Mouse (Mus musculus) heart, embryonic 10.5 days (tissue): ENCODE data around the gene Lrrc63. TPM values are rescaled to one million over a fixed set of nuclear protein-coding genes. Genes with fewer than 3 reads are reported as not detected.

Source experiments
- DNase-seq: peaks from one replicate; pipeline ENCODE4 v3.0.0-alpha.2; 2017; ENCODE audit warnings: low spot score
- H3K27ac ChIP-seq: fragments of 300-500 bp; sonication (generic); 2 replicates; pipeline ENCODE4 v1.5.1; 2016; ENCODE audit warnings: mild to moderate bottlenecking
- H3K27me3 ChIP-seq: fragments of 300-500 bp; sonication (generic); 2 replicates; pipeline ENCODE4 v1.6.1; 2016; ENCODE audit warnings: mild to moderate bottlenecking; ENCODE audit not compliant: poor library complexity, insufficient read depth, severe bottlenecking
- H3K36me3 ChIP-seq: fragments of 300-500 bp; sonication (generic); 2 replicates; pipeline ENCODE4 v1.6.1; 2016; ENCODE audit warnings: mild to moderate bottlenecking, moderate library complexity
- H3K4me1 ChIP-seq: fragments of 300-500 bp; sonication (generic); 2 replicates; pipeline ENCODE4 v1.6.1; 2016; ENCODE audit warnings: mild to moderate bottlenecking
- H3K4me3 ChIP-seq: fragments of 300-500 bp; sonication (generic); 2 replicates; pipeline ENCODE4 v1.5.1; 2016; ENCODE audit warnings: mild to moderate bottlenecking, moderate library complexity
- H3K9me3 ChIP-seq: fragments of 300-500 bp; sonication (generic); 2 replicates; pipeline ENCODE4 v1.6.1; 2016; ENCODE audit warnings: mild to moderate bottlenecking, moderate library complexity
- WGBS: fragments of 180-500 bp; shearing (Covaris S2); methylation state at CpG from one replicate; pipeline ENCODE4 v1.1.7; 2016; 5-methylcytosine and 5-hydroxymethylcytosine counted together
- polyA plus RNA-seq: library from polyadenylated mRNA; unstranded; fragments of >200 nt; fragmentation: Nextera tagmentation; extraction: Ambion mirVana; gene quantifications from 2 replicates; pipeline ENCODE4 v1.2.1, GENCODE M21; 2016

Lrrc63 gene
- polyA plus RNA-seq, 1 experiment from 2014 or later = 0.13 TPM

- Histone ChIP-seq H3K27ac (no peak overlapping the region), H3K27me3 (no peaks in the 10 kb centered on the region; the same call in 1 of the 2 replicates), H3K36me3 (no peaks in the 10 kb centered on the region), H3K4me1 (0 out of 2 replicates have a peak, but pooled peaks cover 3% of the 10 kb centered on the region), H3K4me3 (no peak overlapping the region), H3K9me3 (no peaks in the 10 kb centered on the region)
- DNase-seq = no peak
- 54% methylated on average over 8 of the region's 8 CpGs for WGBS
These were observed 78.2 kb downstream of the Lrrc63 start for GRCm38 (mm10) chr14:75052451-75052850.

- no peaks in the 10 kb centered on the region for H3K4me1 ChIP-seq
- whole genome bisulfite sequencing = 58% methylated on average over 7 of the region's 7 CpGs
- DNase-seq = no peak
- H3K9me3 ChIP-seq = no peaks in the 10 kb centered on the region
- H3K27me3 ChIP-seq = no peaks in the 10 kb centered on the region; the same call in 1 of the 2 replicates
- no peak overlapping the region for H3K27ac ChIP-seq
- H3K36me3 ChIP-seq = no peaks in the 10 kb centered on the region
- no peak overlapping the region for H3K4me3 ChIP-seq
These were observed 85.5 kb downstream of the Lrrc63 start for GRCm38 (mm10) chr14:75045184-75045583.

GRCm38 (mm10) chr14:75035431-75035830 lies 95.2 kb downstream of the Lrrc63 start:
- H3K27me3 ChIP-seq = no peaks in the 10 kb centered on the region
- WGBS = 61% methylated on average over 11 of the region's 11 CpGs
- no peak overlapping the region for H3K27ac ChIP-seq
- H3K9me3 ChIP-seq = no peaks in the 10 kb centered on the region
- no peak for DNase-seq
- H3K4me1 ChIP-seq = no peaks in the 10 kb centered on the region
- no peak overlapping the region for H3K4me3 ChIP-seq
- no peaks in the 10 kb centered on the region for H3K36me3 ChIP-seq

Other genes with a start within 250 kb of the Lrrc63 start
- 10.1 and 14.4 TPM in 2 replicates for gene Lrch1, start 183.0 kb downstream of the Lrrc63 start, polyA plus RNA-seq
- gene Rubcnl, start 114.9 kb downstream of the Lrrc63 start, polyA plus RNA-seq = 0.40 and 0.81 TPM in 2 replicates
- 25.5 and 30.8 TPM in 2 replicates for gene Lcp1, start 220 bp upstream of the Lrrc63 start, polyA plus RNA-seq
- gene Cpb2, start 111.4 kb upstream of the Lrrc63 start, polyA plus RNA-seq = 0.22 and 5.8 TPM in 2 replicates
- gene Zc3h13, start 153.5 kb upstream of the Lrrc63 start, polyA plus RNA-seq = 25.3 and 26.2 TPM in 2 replicates